Mouse (Mus musculus) intestine, embryonic 15.5 days (tissue): ENCODE data around the gene Kif28. TPM values are rescaled to one million over a fixed set of nuclear protein-coding genes. Genes with fewer than 3 reads are reported as not detected.
"Not testable (repeated sequence)": the region's sequence is repeated elsewhere in the genome, so short reads cannot be mapped to it uniquely, and the experiment has no call there.

Source experiments
- ATAC-seq: fragments of 200-750 bp; cut with Nextera tagmentation; 2 replicates; pipeline ENCODE4 v1.8.0; 2017; ENCODE audit warnings: moderate TSS enrichment, moderate library complexity
- H3K27ac ChIP-seq: fragments of 300-500 bp; sonication (generic); 2 replicates; pipeline ENCODE4 v1.5.1; 2015; ENCODE audit warnings: mild to moderate bottlenecking, inconsistent platforms
- H3K27me3 ChIP-seq: fragments of 300-500 bp; sonication (generic); replicated peaks from 2 replicates; pipeline ENCODE4 v1.6.1; 2015; ENCODE audit warnings: inconsistent platforms
- H3K36me3 ChIP-seq: fragments of 300-500 bp; sonication (generic); 2 replicates; pipeline ENCODE4 v1.6.1; 2015; ENCODE audit warnings: inconsistent platforms
- H3K4me1 ChIP-seq: fragments of 300-500 bp; sonication (generic); replicated peaks from 2 replicates; pipeline ENCODE4 v1.6.1; 2015; ENCODE audit warnings: inconsistent platforms
- H3K4me2 ChIP-seq: fragments of 300-500 bp; sonication (generic); replicated peaks from 2 replicates; pipeline ENCODE4 v1.6.1; 2015; ENCODE audit warnings: mild to moderate bottlenecking, inconsistent platforms
- H3K4me3 ChIP-seq: fragments of 300-500 bp; sonication (generic); replicated peaks from 2 replicates; pipeline ENCODE4 v1.5.1; 2015; ENCODE audit warnings: inconsistent platforms
- H3K9ac ChIP-seq: fragments of 300-500 bp; sonication (generic); 2 replicates; pipeline ENCODE4 v1.6.1; 2015; ENCODE audit warnings: inconsistent platforms
- H3K9me3 ChIP-seq: fragments of 300-500 bp; sonication (generic); 2 replicates; pipeline ENCODE4 v1.6.1; 2016; ENCODE audit warnings: inconsistent platforms
- WGBS: fragments of 180-500 bp; shearing (Covaris S2); methylation state at CpG from one replicate; pipeline ENCODE4 v1.1.7; 2015; 5-methylcytosine and 5-hydroxymethylcytosine counted together
- polyA plus RNA-seq: library from polyadenylated mRNA; unstranded; fragments of >200 nt; fragmentation: Nextera tagmentation; extraction: Ambion mirVana; gene quantifications from 2 replicates; pipeline ENCODE4 v1.2.1, GENCODE M21; 2015

The Kif28 gene
- polyA plus RNA-seq, 1 experiment from 2014 or later: not detected

GRCm38 (mm10) chr1:179668013-179668805 lies 76.9 kb downstream of the Kif28 start, which contains the start of gene Sccpdh:
Gene Sccpdh, plus strand, starts transcription at chr1:179668210.
- 0 out of 2 replicates have a peak, but pooled peaks cover 4% of the 10 kb centered on the region for H3K4me1 ChIP-seq
- peak within 1 kb of the TSS; percentile 84 for H3K4me2 ChIP-seq
- H3K9ac ChIP-seq: peak within 1 kb of the TSS; percentile 87
- no peaks in the 10 kb centered on the region for H3K9me3 ChIP-seq
- peak within 1 kb of the TSS; percentile 76 for H3K4me3 ChIP-seq
- WGBS: under 1% methylated on average over 79 of the region's 84 CpGs
- no peaks in the 10 kb centered on the region for H3K27me3 ChIP-seq
- peak within 1 kb of the TSS; percentile 76 for H3K27ac ChIP-seq
- peak; percentile 97 for ATAC-seq
- H3K36me3 ChIP-seq: peaks cover 3% of the 10 kb centered on the region; the same call in 1 of the 2 replicates

- WGBS: 16% methylated on average over 7 of the region's 7 CpGs
- peak overlapping the region; percentile 76; the same call in 1 of the 2 replicates for H3K27ac ChIP-seq
- H3K9ac ChIP-seq: peak overlapping the region; percentile 87
- 0 out of 2 replicates have a peak, but pooled peaks cover 4% of the 10 kb centered on the region for H3K4me1 ChIP-seq
- no peaks in the 10 kb centered on the region for H3K9me3 ChIP-seq
- ATAC-seq: peak; percentile 2; the same call in 1 of the 2 replicates
- peak overlapping the region; percentile 84 for H3K4me2 ChIP-seq
- peaks cover 3% of the 10 kb centered on the region; the same call in 1 of the 2 replicates for H3K36me3 ChIP-seq
- no peaks in the 10 kb centered on the region for H3K27me3 ChIP-seq
- peak overlapping the region; percentile 76 for H3K4me3 ChIP-seq
Measured at GRCm38 (mm10) chr1:179667450-179667849, 77.6 kb downstream of the Kif28 start.

GRCm38 (mm10) chr1:179666971-179667370 lies 78.1 kb downstream of the Kif28 start:
- WGBS: 83% methylated on average over 2 of the region's 2 CpGs
- no peak overlapping the region for H3K27ac ChIP-seq

GRCm38 (mm10) chr1:179664309-179664930 lies 80.7 kb downstream of the Kif28 start:
- Histone ChIP-seq H3K4me1 (0 out of 2 replicates have a peak, but pooled peaks cover 4% of the 10 kb centered on the region), H3K9ac (no peak overlapping the region), H3K27me3 (no peaks in the 10 kb centered on the region), H3K27ac (no peak overlapping the region), H3K4me3 (no peak overlapping the region), H3K9me3 (no peaks in the 10 kb centered on the region), H3K4me2 (no peak overlapping the region), H3K36me3 (no peaks in the 10 kb centered on the region)
- ATAC-seq: no peak
- WGBS: 49% methylated on average over 4 of the region's 4 CpGs

More at GRCm38 (mm10) chr1:179666971-179667370, 78.1 kb downstream of the Kif28 start:
- H3K9me3 ChIP-seq: no peaks in the 10 kb centered on the region
- H3K27me3 ChIP-seq: no peaks in the 10 kb centered on the region
- H3K4me1 ChIP-seq: 0 out of 2 replicates have a peak, but pooled peaks cover 4% of the 10 kb centered on the region
- H3K36me3 ChIP-seq: peaks cover 3% of the 10 kb centered on the region; the same call in 1 of the 2 replicates
- H3K4me3 ChIP-seq: no peak overlapping the region
- no peak overlapping the region for H3K9ac ChIP-seq
- H3K4me2 ChIP-seq: peak overlapping the region; percentile 84; the same call in 1 of the 2 replicates
- ATAC-seq: no peak

- H3K4me3 ChIP-seq: no peak overlapping the region
- no peaks in the 10 kb centered on the region for H3K27me3 ChIP-seq
- WGBS: 88% methylated on average over 5 of the region's 5 CpGs
- no peaks in the 10 kb centered on the region for H3K36me3 ChIP-seq
- H3K4me2 ChIP-seq: no peak overlapping the region
- no peak for ATAC-seq
- H3K27ac ChIP-seq: no peak overlapping the region
- H3K9ac ChIP-seq: no peak overlapping the region
- no peaks in the 10 kb centered on the region for H3K4me1 ChIP-seq
- no peaks in the 10 kb centered on the region for H3K9me3 ChIP-seq
Measured at GRCm38 (mm10) chr1:179663065-179663464, 82.0 kb downstream of the Kif28 start.

- no peaks in the 10 kb centered on the region for H3K9me3 ChIP-seq
- no peaks in the 10 kb centered on the region for H3K27me3 ChIP-seq
- H3K36me3 ChIP-seq: no peaks in the 10 kb centered on the region
- no peak overlapping the region for H3K4me2 ChIP-seq
- no peaks in the 10 kb centered on the region for H3K4me1 ChIP-seq
- ATAC-seq: no peak
- H3K4me3 ChIP-seq: no peak overlapping the region
- H3K27ac ChIP-seq: no peak overlapping the region
- H3K9ac ChIP-seq: no peak overlapping the region
- 77% methylated on average over 5 of the region's 5 CpGs for WGBS
Measured at GRCm38 (mm10) chr1:179651224-179651623, 93.8 kb downstream of the Kif28 start.

- H3K9ac ChIP-seq: no peak overlapping the region
- no peaks in the 10 kb centered on the region for H3K27me3 ChIP-seq
- no peak overlapping the region for H3K27ac ChIP-seq
- no peak overlapping the region for H3K4me3 ChIP-seq
- 63% methylated on average over 4 of the region's 4 CpGs for WGBS
- H3K4me1 ChIP-seq: no peaks in the 10 kb centered on the region; the same call in 1 of the 2 replicates
- H3K36me3 ChIP-seq: no peaks in the 10 kb centered on the region
- H3K4me2 ChIP-seq: no peak overlapping the region
- H3K9me3 ChIP-seq: no peaks in the 10 kb centered on the region
- ATAC-seq: no peak
Measured at GRCm38 (mm10) chr1:179650284-179650683, 94.8 kb downstream of the Kif28 start.

- H3K36me3 ChIP-seq: no peaks in the 10 kb centered on the region
- 69% methylated on average over 3 of the region's 3 CpGs for WGBS
- no peak overlapping the region for H3K4me3 ChIP-seq
- no peaks in the 10 kb centered on the region for H3K27me3 ChIP-seq
- H3K27ac ChIP-seq: no peak overlapping the region
- H3K4me2 ChIP-seq: no peak overlapping the region
- H3K4me1 ChIP-seq: no peaks in the 10 kb centered on the region; the same call in 1 of the 2 replicates
- ATAC-seq: no peak
- no peaks in the 10 kb centered on the region for H3K9me3 ChIP-seq
- H3K9ac ChIP-seq: no peak overlapping the region
Measured at GRCm38 (mm10) chr1:179649324-179649723, 95.7 kb downstream of the Kif28 start.

- H3K27ac ChIP-seq, H3K4me1 ChIP-seq, H3K4me3 ChIP-seq, ATAC-seq, H3K27me3 ChIP-seq, H3K36me3 ChIP-seq, H3K9me3 ChIP-seq, H3K4me2 ChIP-seq, H3K9ac ChIP-seq: not testable (repeated sequence)
- whole genome bisulfite sequencing: 71% methylated on average over 5 of the region's 5 CpGs
Measured at GRCm38 (mm10) chr1:179648678-179649077, 96.4 kb downstream of the Kif28 start.

GRCm38 (mm10) chr1:179645980-179646268 lies 99.1 kb downstream of the Kif28 start:
- no peak overlapping the region for H3K9ac ChIP-seq
- H3K27me3 ChIP-seq: no peaks in the 10 kb centered on the region
- H3K36me3 ChIP-seq: no peaks in the 10 kb centered on the region
- H3K4me1 ChIP-seq: no peaks in the 10 kb centered on the region; the same call in 1 of the 2 replicates
- no peaks in the 10 kb centered on the region for H3K9me3 ChIP-seq
- no peak overlapping the region; the same call in 1 of the 2 replicates for H3K4me3 ChIP-seq
- ATAC-seq: no peak; the same call in 1 of the 2 replicates
- H3K4me2 ChIP-seq: peak overlapping the region; percentile 55
- 15% methylated on average over 4 of the region's 4 CpGs for WGBS
- no peak overlapping the region for H3K27ac ChIP-seq
